Mouse (Mus musculus) megakaryocyte, embryonic 14.5 days (primary cell): ENCODE measurements around the gene Ccdc191. TPM values are rescaled to one million over a fixed set of nuclear protein-coding genes. Genes with fewer than 3 reads are reported as not detected.

Experiments used
- H3K27me3 ChIP-seq: replicated peaks from 2 replicates; pipeline ENCODE3; 2012; ENCODE audit warnings: inconsistent platforms
- H3K36me3 ChIP-seq: replicated peaks from 2 replicates; pipeline ENCODE3; 2012; ENCODE audit warnings: low read length, inconsistent platforms, mixed read lengths
- H3K4me1 ChIP-seq: 2 replicates; pipeline ENCODE4 v1.6.1; 2012; ENCODE audit warnings: inconsistent platforms
- H3K4me3 ChIP-seq: replicated peaks from 2 replicates; pipeline ENCODE3; 2012; ENCODE audit warnings: moderate library complexity, mild to moderate bottlenecking, inconsistent platforms
- H3K9me3 ChIP-seq: 2 replicates; pipeline ENCODE4 v1.6.1; 2012; ENCODE audit warnings: inconsistent platforms
- FLI1 ChIP-seq: IDR thresholded peaks from 2 replicates; pipeline ENCODE4 v1.6.1; 2012; ENCODE audit warnings: low read length, inconsistent platforms, mixed read lengths
- GATA1 ChIP-seq: IDR thresholded peaks from 3 replicates; pipeline ENCODE4 v1.6.1; 2012; ENCODE audit warnings: mixed read lengths, low read length, inconsistent platforms, borderline replicate concordance
- polyA plus RNA-seq: library from polyadenylated mRNA; stranded (reverse); fragments of >175 nt; gene quantifications from 2 replicates; pipeline ENCODE4 v1.2.3, GENCODE M21; 2012; ENCODE audit warnings: low replicate concordance; ENCODE audit not compliant: insufficient read depth

The Ccdc191 gene
- polyA plus RNA-seq, 1 experiment, result 2.2 TPM

- Histone ChIP-seq H3K4me1 (peaks cover 9% of the 10 kb centered on the region; the same call in 1 of the 2 replicates), H3K9me3 (no peaks in the 10 kb centered on the region), H3K36me3 (peaks cover 7% of the 10 kb centered on the region), H3K27me3 (peaks cover 49% of the 10 kb centered on the region), H3K4me3 (no peak overlapping the region)
- no peak for TF ChIP-seq FLI1
- TF ChIP-seq GATA1, result no peak
Observed at GRCm38 (mm10) chr16:43972391-43972790, 82.8 kb downstream of the Ccdc191 start.

DNA sequence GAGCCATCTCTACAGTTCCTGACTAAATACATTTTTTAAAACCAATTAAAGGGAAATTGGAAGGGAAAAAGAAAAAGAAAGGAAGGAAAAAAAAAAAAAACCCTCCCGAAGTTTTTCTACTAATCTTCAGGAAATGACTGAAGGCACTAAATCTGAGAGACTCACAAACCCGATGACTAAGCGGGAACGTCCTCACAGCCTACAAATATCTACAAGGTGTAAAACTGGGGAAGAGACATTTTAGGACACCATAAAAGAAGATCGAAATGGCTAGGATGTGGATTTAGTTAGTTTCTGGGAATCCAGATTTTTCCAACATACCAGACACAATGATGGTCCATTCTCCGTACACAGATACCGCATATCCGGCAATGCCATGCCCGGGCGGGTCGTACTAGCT is 83.5 kb downstream of the Ccdc191 start:
- Histone ChIP-seq H3K9me3 (no peaks in the 10 kb centered on the region), H3K4me3 (no peak overlapping the region), H3K4me1 (peaks cover 15% of the 10 kb centered on the region), H3K36me3 (peaks cover 7% of the 10 kb centered on the region), H3K27me3 (peaks cover 52% of the 10 kb centered on the region)
- TF ChIP-seq GATA1 (no peak), FLI1 (no peak)

DNA sequence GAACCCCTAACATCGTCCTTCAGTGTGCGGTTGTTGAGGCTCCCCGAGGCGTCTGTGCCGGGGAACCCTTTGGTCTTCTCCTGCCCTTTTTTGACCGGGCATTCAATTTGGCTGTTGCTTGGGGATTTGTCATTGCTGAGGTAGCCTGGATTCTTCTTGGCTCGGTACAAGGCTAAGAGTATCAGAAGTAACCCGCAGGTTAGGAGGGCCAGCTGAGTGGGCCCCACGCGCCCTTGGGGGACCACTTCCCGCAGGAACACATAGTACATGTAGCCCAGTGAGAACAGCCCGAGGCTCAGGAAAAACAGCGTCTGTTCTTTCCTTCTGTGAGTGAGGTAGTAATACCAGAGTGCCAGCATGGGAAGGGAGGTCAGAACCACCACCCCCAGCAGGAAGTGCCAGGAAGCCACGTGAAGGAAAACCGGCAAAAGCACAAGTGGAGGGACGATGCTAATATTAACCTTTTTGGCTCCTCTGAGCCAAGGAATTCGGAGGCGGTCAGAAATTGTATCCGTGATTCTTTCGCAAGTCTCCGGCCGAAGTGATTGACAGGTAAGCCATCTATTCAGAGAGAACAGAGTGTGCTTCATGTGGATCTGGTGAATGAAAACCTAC is 84.1 kb downstream of the Ccdc191 start:
- TF ChIP-seq FLI1, result no peak
- TF ChIP-seq GATA1, result no peak
- H3K9me3 ChIP-seq, result no peaks in the 10 kb centered on the region
- H3K27me3 ChIP-seq, result peaks cover 56% of the 10 kb centered on the region
- H3K4me1 ChIP-seq, result peaks cover 19% of the 10 kb centered on the region
- H3K36me3 ChIP-seq, result peaks cover 4% of the 10 kb centered on the region
- no peak overlapping the region for H3K4me3 ChIP-seq

DNA sequence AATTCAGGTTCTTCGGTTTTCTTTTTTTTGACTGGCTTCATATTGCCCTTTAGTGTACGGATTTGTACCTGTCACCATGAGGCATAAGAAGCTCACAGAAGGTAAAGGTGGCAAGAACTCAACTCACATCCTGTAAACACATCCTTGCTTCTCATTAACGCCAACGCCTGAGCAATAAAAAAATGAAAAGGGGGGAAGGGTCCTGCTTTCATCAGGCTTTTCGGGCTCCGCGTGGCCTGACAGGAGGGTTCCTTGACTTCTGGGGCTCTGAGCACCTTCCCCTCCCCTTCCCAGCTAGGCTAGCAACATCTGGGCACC is 89.4 kb downstream of the Ccdc191 start:
- no peak for TF ChIP-seq GATA1
- no peak for TF ChIP-seq FLI1
- peaks cover 38% of the 10 kb centered on the region for H3K27me3 ChIP-seq
- peaks cover 32% of the 10 kb centered on the region for H3K36me3 ChIP-seq
- no peaks in the 10 kb centered on the region for H3K9me3 ChIP-seq
- H3K4me3 ChIP-seq, result peak overlapping the region; percentile 93
- peaks cover 27% of the 10 kb centered on the region for H3K4me1 ChIP-seq

GRCm38 (mm10) chr16:43979328-43980109 is 89.9 kb downstream of the Ccdc191 start, which contains the start of gene Zdhhc23:
Gene Zdhhc23, minus strand, starts transcription at chr16:43979791.
- Histone ChIP-seq H3K4me1 (peaks cover 27% of the 10 kb centered on the region), H3K27me3 (peaks cover 37% of the 10 kb centered on the region), H3K4me3 (peak within 1 kb of the TSS; percentile 93), H3K9me3 (no peaks in the 10 kb centered on the region), H3K36me3 (peaks cover 36% of the 10 kb centered on the region)
- TF ChIP-seq GATA1 (no peak), FLI1 (no peak)

DNA sequence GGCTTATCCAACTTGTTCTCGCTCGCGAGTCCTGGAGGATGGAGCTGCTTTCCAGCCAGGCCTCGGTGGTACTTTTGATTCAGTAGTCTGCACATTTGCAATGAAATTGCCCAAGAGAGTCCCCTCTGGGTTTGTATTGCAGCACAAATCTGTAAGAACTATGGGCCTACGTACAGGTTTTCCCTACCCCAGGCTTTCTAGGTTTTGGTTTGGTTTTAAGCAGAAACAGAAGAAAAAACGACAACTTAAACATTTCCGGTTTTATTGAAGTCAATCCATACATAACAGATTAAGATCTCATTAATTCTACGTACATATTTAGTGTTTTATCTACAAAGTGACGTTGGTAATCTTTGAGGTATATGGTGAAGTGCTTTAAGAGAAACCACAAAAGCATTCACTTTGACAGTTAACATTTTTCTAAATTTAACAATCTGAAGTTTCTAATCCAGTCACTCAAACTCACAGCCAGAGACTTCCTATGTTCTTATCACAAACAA is 90.6 kb downstream of the Ccdc191 start:
- H3K4me3 ChIP-seq, result peak overlapping the region; percentile 93
- H3K4me1 ChIP-seq, result peaks cover 27% of the 10 kb centered on the region
- H3K27me3 ChIP-seq, result peaks cover 32% of the 10 kb centered on the region
- H3K9me3 ChIP-seq, result no peaks in the 10 kb centered on the region
- H3K36me3 ChIP-seq, result peaks cover 42% of the 10 kb centered on the region
- no peak for TF ChIP-seq GATA1
- TF ChIP-seq FLI1, result no peak

- H3K4me1 ChIP-seq, result no peaks in the 10 kb centered on the region
- no peaks in the 10 kb centered on the region for H3K9me3 ChIP-seq
- no peak overlapping the region for H3K4me3 ChIP-seq
- H3K36me3 ChIP-seq, result peaks cover 90% of the 10 kb centered on the region
- TF ChIP-seq FLI1, result no peak
- TF ChIP-seq GATA1, result no peak
- no peaks in the 10 kb centered on the region for H3K27me3 ChIP-seq
Observed at GRCm38 (mm10) chr16:43986299-43986698, 96.7 kb downstream of the Ccdc191 start.

DNA sequence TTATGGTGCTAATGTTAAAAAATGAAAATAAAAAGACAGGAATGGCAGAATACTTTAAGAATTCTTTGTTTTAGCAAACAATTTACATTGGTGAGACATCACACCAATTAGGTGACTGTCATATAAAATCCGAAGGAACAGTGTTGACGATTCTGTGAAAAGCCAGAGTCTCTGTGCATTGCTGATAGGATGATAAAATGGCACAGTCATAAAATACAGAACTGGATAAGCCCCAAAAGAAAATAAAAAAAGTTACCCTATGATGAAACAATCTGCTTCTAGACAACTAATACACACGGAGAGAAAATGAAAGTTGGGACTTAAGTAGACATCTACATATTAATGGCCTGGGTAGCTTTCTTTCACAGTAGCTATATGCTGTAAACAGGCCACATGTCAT is 105.0 kb downstream of the Ccdc191 start:
- Histone ChIP-seq H3K4me3 (no peak overlapping the region), H3K36me3 (peaks cover 97% of the 10 kb centered on the region), H3K9me3 (no peaks in the 10 kb centered on the region), H3K4me1 (peaks cover 5% of the 10 kb centered on the region; the same call in 1 of the 2 replicates), H3K27me3 (no peaks in the 10 kb centered on the region)
- TF ChIP-seq FLI1, result no peak
- TF ChIP-seq GATA1, result no peak

DNA sequence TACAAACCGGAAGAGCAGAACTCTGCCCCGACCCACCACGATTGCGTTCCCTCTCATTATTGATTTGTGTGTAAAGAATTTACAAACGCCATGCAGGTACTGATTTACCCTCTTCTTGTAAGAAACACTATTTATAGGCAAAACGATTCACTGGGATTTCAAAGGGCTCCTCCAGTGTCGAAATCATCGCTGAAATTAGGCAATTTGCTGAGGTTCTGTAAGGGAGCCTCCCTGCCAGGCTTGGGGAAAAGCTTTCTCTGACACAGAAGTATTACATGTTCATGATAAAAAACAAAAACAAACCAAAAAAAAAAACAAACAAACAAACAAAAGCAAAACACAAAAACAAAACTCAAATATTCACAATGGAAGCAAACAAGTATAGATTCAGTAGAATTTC is 109.5 kb downstream of the Ccdc191 start:
- H3K27me3 ChIP-seq, result no peaks in the 10 kb centered on the region
- H3K36me3 ChIP-seq, result peaks cover 98% of the 10 kb centered on the region
- TF ChIP-seq GATA1, result no peak
- no peak for TF ChIP-seq FLI1
- peaks cover 12% of the 10 kb centered on the region for H3K4me1 ChIP-seq
- H3K9me3 ChIP-seq, result no peaks in the 10 kb centered on the region
- H3K4me3 ChIP-seq, result no peak overlapping the region

DNA sequence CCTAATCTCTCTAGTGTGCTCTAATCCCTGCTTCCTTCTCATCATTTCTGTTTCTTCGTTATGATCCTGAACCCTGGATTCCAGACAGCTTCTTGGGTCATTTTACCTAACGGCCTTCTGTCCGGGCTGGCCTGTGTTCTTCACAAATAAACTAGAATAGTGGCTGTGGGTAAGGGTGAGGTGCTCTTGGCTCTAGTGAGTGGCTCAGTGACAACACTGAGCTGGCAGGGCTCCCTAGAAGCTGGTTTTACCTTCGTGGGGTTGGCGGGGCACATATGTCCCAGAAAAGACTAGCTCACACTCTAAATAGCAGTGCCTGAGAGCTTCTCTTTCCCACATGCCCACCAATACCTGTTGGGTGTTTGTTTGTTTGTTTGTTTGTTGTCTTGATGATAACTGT is 109.9 kb downstream of the Ccdc191 start:
- TF ChIP-seq FLI1, result no peak
- TF ChIP-seq GATA1, result no peak
- H3K27me3 ChIP-seq, result no peaks in the 10 kb centered on the region
- H3K9me3 ChIP-seq, result no peaks in the 10 kb centered on the region
- peaks cover 12% of the 10 kb centered on the region for H3K4me1 ChIP-seq
- no peak overlapping the region for H3K4me3 ChIP-seq
- H3K36me3 ChIP-seq, result peaks cover 98% of the 10 kb centered on the region
